Mouse (Mus musculus) C2C12 (cell line): Measurements from ENCODE around the gene Ubc. TPM values are rescaled to one million over a fixed set of nuclear protein-coding genes. Genes with fewer than 3 reads are reported as not detected.

Experiments used
- H3K27me3 ChIP-seq: one replicate; pipeline ENCODE4 v1.6.1; 2011; ENCODE audit not compliant: control insufficient read depth, insufficient read depth, insufficient read length
- H3K36me3 ChIP-seq: one replicate; pipeline ENCODE4 v1.6.1; 2011; ENCODE audit not compliant: control insufficient read depth, insufficient read depth
- H3K4me3 ChIP-seq: one replicate; pipeline ENCODE4 v1.5.1; 2011; ENCODE audit warnings: mild to moderate bottlenecking, control low read depth; ENCODE audit not compliant: poor library complexity, insufficient read depth, severe bottlenecking
- H3K79me2 ChIP-seq: one replicate; pipeline ENCODE4 v1.6.1; 2011; ENCODE audit not compliant: control insufficient read depth, insufficient read depth
- H3K79me3 ChIP-seq: one replicate; pipeline ENCODE4 v1.6.1; 2011; ENCODE audit warnings: low read depth, control low read depth
- H3ac ChIP-seq: one replicate; pipeline ENCODE3; 2011; ENCODE audit warnings: low read depth; ENCODE audit not compliant: control insufficient read depth, insufficient read length
- CEBPB ChIP-seq: IDR thresholded peaks from one replicate; pipeline ENCODE4 v1.6.1; 2011; ENCODE audit warnings: low read depth, mild to moderate bottlenecking, control low read depth, moderate library complexity
- CTCF ChIP-seq: IDR thresholded peaks from one replicate; pipeline ENCODE4 v1.5.1; 2011; ENCODE audit not compliant: control insufficient read depth, insufficient read depth, insufficient read length
- FOSL1 ChIP-seq: IDR thresholded peaks from one replicate; pipeline ENCODE4 v1.8.0; 2011; ENCODE audit warnings: mild to moderate bottlenecking, low read length; ENCODE audit not compliant: poor library complexity, insufficient read depth, severe bottlenecking
- MAX ChIP-seq: IDR thresholded peaks from one replicate; pipeline ENCODE4 v1.6.1; 2011; ENCODE audit warnings: mild to moderate bottlenecking, control low read depth
- MYOD1 ChIP-seq: IDR thresholded peaks from one replicate; pipeline ENCODE4 v1.6.1; 2011; ENCODE audit warnings: low read depth; ENCODE audit not compliant: control insufficient read depth, insufficient read length
- MYOG ChIP-seq: IDR thresholded peaks from one replicate; pipeline ENCODE4 v1.6.1; 2011; ENCODE audit not compliant: control insufficient read depth, insufficient read length; ENCODE audit errors: extremely low read depth
- USF1 ChIP-seq: IDR thresholded peaks from one replicate; pipeline ENCODE4 v1.6.1; 2011; ENCODE audit warnings: low read depth, mild to moderate bottlenecking, control low read depth, moderate library complexity
- polyA plus RNA-seq: library from polyadenylated mRNA; unstranded; fragments of >200 nt; fragmentation: generic; extraction: Trizol; gene quantifications from one replicate; pipeline ENCODE4 v1.2.1, GENCODE M21; 2012; ENCODE audit warnings: missing spikeins

Ubc gene
- polyA plus RNA-seq, 1 experiment = 918 TPM

DNA sequence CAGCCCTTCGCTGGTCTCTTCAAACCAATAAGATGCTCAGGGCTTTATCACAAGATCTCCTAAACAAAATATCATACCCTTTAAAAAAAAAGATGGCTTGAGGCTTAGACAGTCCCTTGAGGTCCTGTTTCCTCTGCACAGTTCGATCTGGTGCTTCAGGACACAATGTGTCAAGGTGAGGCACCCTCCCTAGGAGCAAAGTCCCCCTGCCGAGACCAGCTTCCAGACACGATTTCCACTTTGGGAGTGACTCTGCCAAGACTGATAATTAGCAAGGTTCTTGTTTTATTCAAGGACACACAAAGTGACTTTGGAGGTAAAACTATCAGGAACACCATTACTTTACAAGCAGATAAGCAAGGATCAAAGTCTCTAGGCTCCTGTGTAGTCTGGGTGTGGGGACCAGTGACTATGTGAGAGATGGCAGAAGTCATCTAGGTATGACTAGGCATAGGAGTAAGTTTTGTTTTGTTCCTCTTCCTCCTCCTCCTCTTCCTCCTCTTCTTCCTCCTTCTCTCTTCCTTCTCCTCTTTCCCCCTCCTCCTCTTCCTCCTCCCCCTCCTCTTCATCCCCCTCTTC, 25.1 kb downstream of the Ubc start:
- no peak for TF ChIP-seq CTCF
- no peak for TF ChIP-seq USF1
- no peak for TF ChIP-seq FOSL1
- TF ChIP-seq CEBPB = no peak
- TF ChIP-seq MYOG = no peak
- TF ChIP-seq MAX = no peak
- TF ChIP-seq MYOD1 = no peak
- no peaks in the 10 kb centered on the region for H3K27me3 ChIP-seq
- H3K79me3 ChIP-seq = no peaks in the 10 kb centered on the region
- H3K36me3 ChIP-seq = no peaks in the 10 kb centered on the region
- no peaks in the 10 kb centered on the region for H3K79me2 ChIP-seq
- H3ac ChIP-seq = no peak overlapping the region
- H3K4me3 ChIP-seq = no peak overlapping the region

DNA sequence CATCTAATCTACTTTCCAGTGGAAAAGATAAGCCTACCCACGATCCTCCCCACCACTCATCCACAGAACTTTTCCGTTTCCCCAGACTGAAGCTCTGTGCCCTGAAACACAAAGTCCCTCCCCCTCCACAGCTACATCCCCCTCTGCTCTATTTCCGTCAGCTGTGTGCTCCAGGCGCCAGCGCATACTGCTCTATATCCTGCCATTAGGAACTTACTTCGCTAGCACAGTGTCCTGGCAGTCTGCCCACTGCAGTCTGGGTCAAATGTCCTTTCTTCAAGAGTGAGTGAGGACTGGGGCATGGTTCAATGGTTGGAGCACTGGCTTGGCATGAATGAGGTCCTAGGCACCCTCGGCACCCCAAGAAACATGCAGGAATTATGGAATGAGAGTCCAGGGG, 26.1 kb downstream of the Ubc start:
- TF ChIP-seq MYOD1 (no peak), MAX (no peak), FOSL1 (no peak), USF1 (no peak), CEBPB (no peak), CTCF (no peak), MYOG (no peak)
- Histone ChIP-seq H3K36me3 (no peaks in the 10 kb centered on the region), H3K4me3 (no peak overlapping the region), H3ac (no peak overlapping the region), H3K79me3 (no peaks in the 10 kb centered on the region), H3K79me2 (no peaks in the 10 kb centered on the region), H3K27me3 (no peaks in the 10 kb centered on the region)

DNA sequence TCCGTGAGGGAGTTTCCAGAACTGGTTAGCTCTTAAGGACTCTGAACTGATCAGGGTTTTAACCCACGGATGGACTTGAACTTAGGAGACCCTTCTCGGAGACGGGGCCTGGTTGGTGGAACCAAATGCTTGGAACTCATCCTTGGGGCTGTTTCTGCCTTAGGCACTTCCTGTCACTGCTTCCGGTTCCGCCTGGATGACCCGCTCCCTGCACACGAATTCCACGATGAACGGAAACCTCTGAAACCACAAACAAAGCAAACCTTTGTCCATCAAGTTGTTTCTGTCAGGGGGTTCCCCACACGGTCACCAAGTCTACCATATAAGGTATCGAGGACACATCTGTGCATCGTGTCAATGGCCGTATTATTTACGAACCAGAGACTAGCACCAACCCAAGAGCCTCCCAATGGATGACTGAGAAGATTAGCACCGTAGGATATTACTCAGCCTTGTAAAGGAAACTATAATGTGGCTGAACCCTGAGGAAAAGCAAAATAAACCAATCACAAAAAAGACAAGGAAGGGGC, 29.0 kb downstream of the Ubc start:
- Histone ChIP-seq H3K36me3 (no peaks in the 10 kb centered on the region), H3K27me3 (no peaks in the 10 kb centered on the region), H3ac (no peak overlapping the region), H3K79me3 (no peaks in the 10 kb centered on the region), H3K79me2 (no peaks in the 10 kb centered on the region), H3K4me3 (no peak overlapping the region)
- no peak for TF ChIP-seq CEBPB
- no peak for TF ChIP-seq MYOG
- no peak for TF ChIP-seq FOSL1
- TF ChIP-seq MAX = no peak
- no peak for TF ChIP-seq USF1
- no peak for TF ChIP-seq MYOD1
- TF ChIP-seq CTCF = no peak

DNA sequence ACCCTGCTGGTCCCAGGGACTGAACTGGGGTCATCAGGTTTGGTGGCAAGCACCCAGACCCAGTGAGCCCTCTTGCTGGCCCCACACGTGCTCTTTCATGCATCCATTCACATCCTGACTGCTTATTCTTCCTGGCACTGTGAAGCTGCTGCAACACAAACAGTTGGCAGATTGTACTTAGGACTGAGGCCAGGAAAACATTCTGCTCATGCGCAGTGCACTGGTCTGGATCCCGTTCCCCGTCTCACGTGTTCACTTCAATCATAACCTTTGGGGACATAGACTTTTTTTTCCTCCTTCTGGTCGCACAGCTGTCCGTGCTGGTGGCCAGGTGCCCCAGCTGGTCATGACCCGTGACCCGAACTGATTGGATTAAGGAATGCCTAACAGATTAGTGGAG, 29.4 kb downstream of the Ubc start:
- Histone ChIP-seq H3K79me2 (no peaks in the 10 kb centered on the region), H3K36me3 (no peaks in the 10 kb centered on the region), H3K27me3 (no peaks in the 10 kb centered on the region), H3K4me3 (no peak overlapping the region), H3K79me3 (no peaks in the 10 kb centered on the region), H3ac (no peak overlapping the region)
- TF ChIP-seq MAX (no peak), CTCF (no peak), MYOD1 (no peak), USF1 (no peak), MYOG (no peak), FOSL1 (no peak), CEBPB (no peak)

DNA sequence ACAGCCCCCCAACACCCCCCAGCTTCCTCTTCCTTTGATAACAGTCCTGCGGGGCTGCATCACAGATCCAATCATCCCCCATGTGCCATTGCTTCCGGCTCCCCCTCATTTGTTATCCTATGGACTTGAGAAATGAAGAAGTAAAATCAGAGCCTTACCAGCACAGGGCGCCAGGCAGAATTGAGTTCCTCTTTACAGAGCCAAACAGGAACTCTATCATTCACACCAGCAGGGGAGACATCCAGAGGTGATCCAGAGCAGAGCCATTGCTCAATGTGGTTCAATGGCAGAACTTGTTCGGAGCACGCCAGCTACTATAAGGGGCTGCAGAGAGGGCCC, 31.8 kb downstream of the Ubc start:
- Histone ChIP-seq H3K4me3 (no peak overlapping the region), H3K79me3 (no peaks in the 10 kb centered on the region), H3ac (no peak overlapping the region), H3K36me3 (no peaks in the 10 kb centered on the region), H3K79me2 (no peaks in the 10 kb centered on the region), H3K27me3 (no peaks in the 10 kb centered on the region)
- no peak for TF ChIP-seq MYOD1
- TF ChIP-seq MYOG = no peak
- TF ChIP-seq MAX = no peak
- TF ChIP-seq FOSL1 = no peak
- TF ChIP-seq USF1 = no peak
- no peak for TF ChIP-seq CEBPB
- no peak for TF ChIP-seq CTCF
